1 mouse cellular context compared by ENCODE assay signal in the genomic region with DNA sequence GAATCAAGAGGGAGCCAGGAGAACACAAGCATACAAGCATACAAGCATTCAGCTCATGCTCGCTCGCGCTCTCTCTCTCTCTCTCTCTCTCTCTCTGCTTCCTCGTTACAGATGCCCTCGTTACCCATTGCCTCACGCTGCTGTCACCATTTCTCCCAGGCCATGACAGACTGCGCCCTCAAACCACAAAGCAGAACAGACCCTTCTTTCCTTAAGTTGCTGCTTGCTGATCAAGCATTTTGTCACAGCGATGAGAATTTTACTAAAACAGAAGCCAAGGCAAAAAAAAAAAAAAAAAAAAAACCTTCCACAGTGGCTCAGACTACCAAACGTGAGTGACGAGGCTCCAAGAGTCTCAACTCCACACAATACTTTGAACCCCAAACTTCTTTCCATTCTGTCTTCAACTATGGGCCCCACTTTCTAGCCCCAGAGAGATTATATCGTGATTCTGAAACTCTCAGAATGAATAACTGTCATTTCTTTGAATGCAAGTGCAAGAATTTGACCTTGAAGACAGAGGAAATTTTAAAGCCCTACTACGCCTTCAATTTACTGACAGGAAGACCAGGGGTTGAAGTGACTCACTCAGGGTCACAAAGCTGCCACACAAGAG.
TF ChIP-seq lines count a peak whose summit lies in the region.

No protein-coding gene starts in this region.

TF ChIP-seq in MEL, 35 proteins besides CTCF, POLR2A, EP300 and RAD21 (continued from another document):
- TF ChIP-seq MXI1 (IDR thresholded peaks at IDR 0.05; ENCODE audit: low read depth, low read length) (no peak), ZNF384 (IDR thresholded peaks at IDR 0.05; ENCODE audit: low read depth, low read length) (peak; percentile 75), ZC3H11A (IDR thresholded peaks at IDR 0.05; ENCODE audit: low read depth, low read length) (no peak), JUND (IDR thresholded peaks at IDR 0.05; ENCODE audit: low read depth, low read length) (peak; percentile 86; the same call in 1 of the 2 replicates)
